Mouse (Mus musculus) stomach, postnatal 0 days (tissue): ENCODE data around the gene Gen1. TPM values are rescaled to one million over a fixed set of nuclear protein-coding genes. Genes with fewer than 3 reads are reported as not detected.
A peak's percentile ranks its signal among the peaks of the same experiment; 100 is the strongest.

Experiments
- ATAC-seq: fragments of 200-750 bp; cut with Nextera tagmentation; 2 replicates; pipeline ENCODE4 v1.8.0; 2017; ENCODE audit not compliant: low FRiP score, low TSS enrichment
- DNase-seq: peaks from one replicate; pipeline ENCODE4 v3.0.0-alpha.2; 2016; ENCODE audit warnings: low spot score
- H3K27ac ChIP-seq: fragments of 300-500 bp; sonication (generic); replicated peaks from 2 replicates; pipeline ENCODE4 v1.5.1; 2014; ENCODE audit warnings: mild to moderate bottlenecking, control low read depth
- H3K27me3 ChIP-seq: fragments of 300-500 bp; sonication (generic); 2 replicates; pipeline ENCODE4 v1.6.1; 2014; ENCODE audit warnings: low read length; ENCODE audit not compliant: control insufficient read depth, insufficient read depth
- H3K36me3 ChIP-seq: fragments of 300-500 bp; sonication (generic); 2 replicates; pipeline ENCODE4 v1.6.1; 2014; ENCODE audit warnings: low read length, mixed read lengths; ENCODE audit not compliant: control insufficient read depth, insufficient read depth
- H3K4me1 ChIP-seq: fragments of 300-500 bp; sonication (generic); replicated peaks from 2 replicates; pipeline ENCODE4 v1.6.1; 2014; ENCODE audit warnings: antibody characterized with exemption; ENCODE audit not compliant: control insufficient read depth, insufficient read depth
- H3K4me2 ChIP-seq: fragments of 300-500 bp; sonication (generic); replicated peaks from 2 replicates; pipeline ENCODE4 v1.6.1; 2014; ENCODE audit warnings: low read depth, mild to moderate bottlenecking, control low read depth, moderate library complexity
- H3K4me3 ChIP-seq: fragments of 300-500 bp; sonication (generic); 2 replicates; pipeline ENCODE4 v1.5.1; 2014; ENCODE audit warnings: low read depth, low read length, control low read depth
- H3K9ac ChIP-seq: fragments of 300-500 bp; sonication (generic); 2 replicates; pipeline ENCODE4 v1.6.1; 2014; ENCODE audit warnings: mild to moderate bottlenecking, low read length, control low read depth, mixed read lengths
- H3K9me3 ChIP-seq: fragments of 300-500 bp; sonication (generic); 2 replicates; pipeline ENCODE4 v1.6.1; 2016; ENCODE audit warnings: low read length; ENCODE audit not compliant: control insufficient read depth
- CTCF ChIP-seq: IDR thresholded peaks from 2 replicates; pipeline ENCODE4 v1.5.1; 2016; ENCODE audit warnings: antibody characterized with exemption, low read depth, mild to moderate bottlenecking, moderate library complexity
- EP300 ChIP-seq: optimal IDR thresholded peaks from 2 replicates; pipeline ENCODE3; 2016; ENCODE audit warnings: antibody characterized with exemption
- WGBS: fragments of 180-500 bp; shearing (Covaris S2); extraction: QIAGEN DNeasy Blood & Tissue Kit; methylation state at CpG from one replicate; pipeline ENCODE4 v1.1.7; 2014; 5-methylcytosine and 5-hydroxymethylcytosine counted together
- polyA plus RNA-seq: library from polyadenylated mRNA; unstranded; fragments of >200 nt; fragmentation: Nextera tagmentation; extraction: Ambion mirVana; gene quantifications from 2 replicates; pipeline ENCODE4 v1.2.1, GENCODE M21; 2015

The Gen1 gene
- polyA plus RNA-seq, 1 experiment from 2014 or later = 1.6 TPM

DNA sequence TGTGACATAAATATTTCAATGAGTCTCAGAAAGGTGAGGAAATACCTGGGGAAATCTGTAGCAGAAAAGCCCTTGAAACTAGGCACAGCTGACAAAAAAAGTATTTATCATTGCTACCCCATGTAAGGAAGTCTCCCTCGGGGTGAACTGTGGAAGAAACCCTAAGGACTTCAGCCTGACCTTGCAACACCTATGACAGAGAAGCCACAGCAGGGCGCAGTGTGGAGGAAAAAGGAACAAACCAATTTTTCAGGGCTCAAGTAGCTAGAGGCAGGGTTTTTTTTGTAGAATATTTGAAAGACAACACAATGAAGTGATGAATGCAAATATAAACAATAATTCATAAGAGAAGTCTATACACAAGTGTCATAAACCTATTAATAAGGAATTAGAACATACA is 29.6 kb downstream of the Gen1 start:
- Histone ChIP-seq H3K27me3 (no peaks in the 10 kb centered on the region), H3K4me1 (no peaks in the 10 kb centered on the region), H3K36me3 (no peaks in the 10 kb centered on the region), H3K4me2 (no peak overlapping the region), H3K27ac (no peak overlapping the region), H3K9me3 (no peaks in the 10 kb centered on the region), H3K4me3 (no peak overlapping the region), H3K9ac (no peak overlapping the region)
- ATAC-seq = no peak
- TF ChIP-seq CTCF (no peak), EP300 (no peak)
- 65% methylated on average over 2 of the region's 2 CpGs for WGBS
- DNase-seq = no peak

DNA sequence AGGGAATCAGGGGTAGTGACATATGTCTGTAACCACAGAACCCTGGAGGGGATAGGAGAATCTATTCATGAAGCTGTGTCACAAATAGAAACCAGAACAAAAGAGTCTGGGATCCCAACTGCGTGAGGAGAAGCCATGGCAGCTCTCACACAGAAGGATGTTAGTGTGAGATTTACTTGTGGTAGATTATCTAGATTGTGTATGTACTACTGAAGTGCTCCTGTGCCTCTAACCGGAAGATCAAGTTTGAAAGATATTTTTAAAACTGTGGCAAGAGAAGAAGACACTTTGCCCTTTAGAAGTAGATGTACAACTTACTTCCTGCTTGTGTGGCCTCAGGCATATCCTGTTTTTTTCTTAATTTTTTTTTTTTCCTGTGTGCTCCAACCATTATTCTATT is 35.3 kb downstream of the Gen1 start:
- DNase-seq (no peak), ATAC-seq (no peak)
- Histone ChIP-seq H3K27me3 (no peaks in the 10 kb centered on the region), H3K4me1 (no peaks in the 10 kb centered on the region), H3K4me2 (no peak overlapping the region), H3K4me3 (no peak overlapping the region), H3K36me3 (no peaks in the 10 kb centered on the region), H3K27ac (no peak overlapping the region), H3K9ac (no peak overlapping the region), H3K9me3 (no peaks in the 10 kb centered on the region)
- 72% methylated on average over 2 of the region's 2 CpGs for WGBS
- TF ChIP-seq EP300 (no peak), CTCF (no peak)

DNA sequence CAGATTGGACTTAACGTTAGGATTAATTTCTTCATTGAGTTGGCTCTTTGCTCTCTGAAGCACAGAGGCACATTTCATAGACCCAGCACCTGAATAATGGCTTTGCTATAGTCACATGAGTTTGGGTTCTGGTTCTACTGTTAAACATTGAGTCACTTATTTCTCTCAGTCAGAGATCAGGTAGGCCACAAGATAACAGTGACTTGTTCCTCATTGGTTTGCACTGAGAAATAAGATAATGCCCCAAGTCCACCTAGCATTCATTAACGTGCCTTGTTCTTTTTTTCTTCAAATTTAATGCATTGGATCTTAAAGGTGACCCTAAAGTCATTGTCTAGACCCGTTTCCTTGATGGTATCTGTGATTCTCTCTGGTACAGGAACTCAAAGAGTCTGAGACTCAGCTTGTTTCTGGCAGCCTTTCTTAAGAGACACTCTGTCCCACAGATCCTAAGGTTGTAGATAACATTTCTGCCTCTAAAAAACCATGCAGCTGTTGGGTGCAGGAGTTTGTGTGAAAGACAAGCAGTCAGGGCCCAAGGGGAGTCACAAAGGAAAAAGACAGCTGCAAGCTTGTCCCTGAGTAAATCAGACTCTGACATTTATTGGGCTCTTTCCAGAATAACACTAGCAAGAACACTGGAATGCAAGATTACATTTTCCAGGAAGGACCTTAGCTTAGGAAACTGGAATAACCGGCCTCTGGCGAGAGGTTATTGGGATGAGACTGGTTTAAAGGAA is 38.9 kb downstream of the Gen1 start:
- 47% methylated on average over 5 of the region's 5 CpGs for WGBS
- DNase-seq (no peak), ATAC-seq (no peak)
- Histone ChIP-seq H3K9me3 (no peaks in the 10 kb centered on the region), H3K36me3 (no peaks in the 10 kb centered on the region), H3K9ac (no peak overlapping the region), H3K27ac (no peak overlapping the region), H3K4me3 (no peak overlapping the region), H3K4me2 (no peak overlapping the region), H3K4me1 (no peaks in the 10 kb centered on the region), H3K27me3 (no peaks in the 10 kb centered on the region)
- no peak for TF ChIP-seq CTCF
- TF ChIP-seq EP300 = no peak

DNA sequence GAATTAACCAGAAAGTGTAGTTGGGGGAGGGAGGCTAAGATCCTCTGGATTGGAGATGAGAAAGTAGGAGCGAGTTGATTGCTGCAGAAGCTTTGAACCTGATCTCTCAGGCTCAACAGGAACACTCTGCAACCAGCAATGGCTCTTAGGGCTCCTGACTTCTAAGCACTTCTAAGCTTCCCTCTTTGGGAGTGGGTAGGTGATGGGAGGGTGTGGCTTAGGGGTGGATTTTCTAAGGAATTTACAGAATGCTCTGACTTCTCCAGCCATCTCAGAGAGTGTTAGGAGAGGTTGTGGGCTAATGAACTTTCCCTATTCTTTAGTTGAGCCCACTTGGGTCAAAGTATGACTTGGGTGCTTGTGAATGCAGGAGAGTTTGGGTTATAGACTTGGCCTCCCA is 39.5 kb downstream of the Gen1 start:
- DNase-seq = no peak
- 62% methylated on average over 1 of the region's 1 CpGs for WGBS
- Histone ChIP-seq H3K27ac (no peak overlapping the region), H3K9me3 (no peaks in the 10 kb centered on the region), H3K36me3 (no peaks in the 10 kb centered on the region), H3K27me3 (no peaks in the 10 kb centered on the region), H3K4me2 (no peak overlapping the region), H3K4me3 (no peak overlapping the region), H3K4me1 (no peaks in the 10 kb centered on the region), H3K9ac (no peak overlapping the region)
- TF ChIP-seq EP300 = no peak
- no peak for TF ChIP-seq CTCF
- ATAC-seq = no peak

DNA sequence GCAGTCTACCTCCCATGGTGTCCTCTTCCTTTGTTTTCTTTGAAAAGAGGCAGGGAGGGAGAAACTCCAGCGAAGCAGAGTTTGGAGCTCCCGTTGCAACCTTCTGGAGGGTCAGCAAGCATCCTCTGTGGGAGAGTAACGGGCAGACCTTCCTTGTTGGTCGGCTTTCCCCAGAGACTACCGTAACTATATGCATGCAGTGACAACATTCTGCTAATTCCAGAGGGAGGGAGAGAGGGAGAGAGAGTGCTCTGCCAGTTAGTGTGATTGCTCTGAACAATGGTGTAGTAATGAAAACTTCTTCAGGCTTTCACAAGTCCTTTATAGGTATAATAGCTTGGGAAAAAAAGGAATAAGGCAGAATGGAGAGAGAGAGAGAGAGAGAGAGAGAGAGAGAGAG is 40.9 kb downstream of the Gen1 start:
- Histone ChIP-seq H3K4me2 (no peak overlapping the region), H3K27me3 (no peaks in the 10 kb centered on the region), H3K27ac (no peak overlapping the region), H3K9ac (no peak overlapping the region), H3K4me1 (no peaks in the 10 kb centered on the region), H3K4me3 (no peak overlapping the region), H3K36me3 (no peaks in the 10 kb centered on the region), H3K9me3 (no peaks in the 10 kb centered on the region)
- 24% methylated on average over 5 of the region's 5 CpGs for WGBS
- TF ChIP-seq CTCF (no peak), EP300 (no peak)
- ATAC-seq = no peak
- no peak for DNase-seq

DNA sequence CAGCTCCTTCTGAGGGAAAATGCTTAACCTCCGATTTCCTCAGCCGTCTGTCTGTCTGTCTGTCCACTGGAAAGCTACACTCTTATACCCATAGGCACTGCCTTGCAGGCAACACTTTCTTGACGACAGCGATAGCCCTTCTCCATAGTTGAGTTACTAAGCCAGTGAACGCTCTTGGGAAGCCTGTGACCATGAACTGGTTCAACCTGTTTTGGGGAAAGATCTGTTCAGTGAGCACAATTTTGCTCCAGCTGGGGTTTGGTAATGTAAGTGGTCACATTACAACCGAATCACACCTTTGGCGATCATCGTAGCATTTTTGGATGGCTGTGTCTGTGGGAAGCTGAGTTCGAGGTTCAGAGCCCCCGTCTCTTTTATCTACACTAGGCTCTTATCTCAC is 42.5 kb downstream of the Gen1 start:
- Histone ChIP-seq H3K4me3 (no peak overlapping the region), H3K9me3 (no peaks in the 10 kb centered on the region), H3K36me3 (no peaks in the 10 kb centered on the region), H3K4me2 (no peak overlapping the region), H3K9ac (no peak overlapping the region), H3K27me3 (no peaks in the 10 kb centered on the region), H3K4me1 (no peaks in the 10 kb centered on the region), H3K27ac (no peak overlapping the region)
- 66% methylated on average over 10 of the region's 10 CpGs for WGBS
- DNase-seq = peak; percentile 20
- no peak for ATAC-seq
- TF ChIP-seq EP300 = no peak
- TF ChIP-seq CTCF = no peak
